Mouse (Mus musculus): ENCODE data around the gene Rtn4ip1.
"Not testable (repeated sequence)": the region's sequence is repeated elsewhere in the genome, so short reads cannot be mapped to it uniquely, and the experiment has no call there.

Gene Rtn4ip1

DNA sequence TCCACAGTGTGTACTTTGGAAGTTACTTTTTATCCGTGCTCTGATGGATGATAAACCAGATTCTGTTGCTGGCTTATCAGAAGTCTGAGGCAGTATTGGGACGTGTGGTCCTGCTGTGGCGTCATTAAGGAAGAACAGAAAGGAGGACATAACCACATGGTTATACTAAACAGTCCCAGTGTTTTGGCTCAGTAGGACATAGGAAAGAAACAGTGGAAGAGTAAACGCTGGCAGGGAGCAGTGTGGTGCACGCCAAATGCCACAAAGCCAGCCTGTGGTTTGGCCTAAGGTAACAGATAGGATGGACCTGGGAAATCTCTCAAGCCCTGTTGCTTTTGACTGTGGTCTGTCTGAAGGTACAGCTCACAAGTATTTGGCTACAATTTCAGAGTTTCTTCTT, 27.0 kb downstream of the Rtn4ip1 start:
- DNase-seq (ENCODE audit: low spot score): no peak

- no peak for DNase-seq (ENCODE audit: low spot score)
Measured at GRCm38 (mm10) chr10:43939136-43939662, 37.6 kb downstream of the Rtn4ip1 start.

DNA sequence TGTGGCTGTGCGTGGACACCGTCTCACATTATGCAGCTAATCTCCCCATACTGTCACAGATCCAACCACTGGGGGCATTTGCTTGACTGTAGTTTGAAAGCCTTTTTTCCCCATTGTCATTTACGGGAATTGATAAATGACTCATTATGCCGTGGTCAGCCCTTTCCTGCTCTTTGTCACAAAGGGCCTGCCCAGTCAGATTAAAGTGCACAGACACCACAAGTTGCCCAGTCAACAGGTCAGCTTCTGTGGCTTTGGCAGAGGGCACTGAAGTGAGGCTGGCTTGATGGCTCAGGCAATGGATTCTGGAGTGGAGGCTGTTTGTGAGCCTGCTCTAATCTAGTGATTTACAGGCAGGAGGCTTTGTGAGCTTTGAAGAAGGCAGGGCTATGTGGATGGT, 42.1 kb downstream of the Rtn4ip1 start:
- DNase-seq (ENCODE audit: low spot score): no peak

GRCm38 (mm10) chr10:43945435-43945834, 43.8 kb downstream of the Rtn4ip1 start:
- DNase-seq (ENCODE audit: low spot score): no peak

GRCm38 (mm10) chr10:43953942-43954341, 52.3 kb downstream of the Rtn4ip1 start:
- DNase-seq (ENCODE audit: low spot score): no peak

DNA sequence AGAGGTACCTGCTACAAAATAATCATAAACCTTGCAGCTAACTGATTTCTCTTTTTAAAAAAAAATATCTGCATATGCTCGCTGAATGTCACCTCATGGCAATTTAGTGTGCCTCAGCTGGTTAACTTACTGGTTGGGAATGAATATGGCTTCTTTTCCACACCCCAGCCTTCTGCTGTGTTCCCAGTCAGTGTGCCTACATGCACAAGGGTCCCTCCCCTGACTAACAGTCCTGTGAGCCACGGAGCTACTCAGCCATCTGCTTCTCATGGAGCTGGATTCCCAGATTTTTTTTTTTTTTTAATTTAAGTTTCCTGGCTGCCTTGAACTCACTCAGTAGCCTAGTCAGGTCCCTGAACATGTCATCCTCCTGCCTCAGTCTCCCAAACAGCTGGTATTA, 63.3 kb downstream of the Rtn4ip1 start:
- no peak for DNase-seq (ENCODE audit: low spot score)

- no peak for DNase-seq (ENCODE audit: low spot score)
Measured at GRCm38 (mm10) chr10:43973244-43973643, 71.6 kb downstream of the Rtn4ip1 start.

DNA sequence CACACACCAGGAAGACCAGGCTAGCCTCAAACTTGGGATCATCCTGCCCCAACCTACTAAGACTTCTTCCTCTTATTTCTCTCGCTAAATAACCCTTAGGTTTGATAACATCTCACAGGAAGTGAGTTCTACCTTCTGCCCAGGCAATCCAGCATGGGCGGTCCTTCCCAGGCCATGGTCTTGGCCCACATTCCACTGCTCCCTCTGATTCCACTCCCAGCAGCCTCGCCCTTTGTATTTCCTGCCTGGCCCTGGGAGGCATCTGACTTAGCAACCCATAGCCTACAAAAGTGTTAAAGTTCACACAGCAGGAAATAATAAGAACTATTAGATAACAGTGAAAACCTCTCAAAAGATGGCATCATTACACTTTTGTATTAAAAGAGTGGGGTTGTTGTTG, 75.7 kb downstream of the Rtn4ip1 start:
- no peak for DNase-seq (ENCODE audit: low spot score)

GRCm38 (mm10) chr10:43980080-43980479, 78.5 kb downstream of the Rtn4ip1 start:
- DNase-seq (ENCODE audit: low spot score): no peak

- not testable (repeated sequence) for DNase-seq (ENCODE audit: low spot score)
Measured at GRCm38 (mm10) chr10:43980742-43981141, 79.1 kb downstream of the Rtn4ip1 start.

GRCm38 (mm10) chr10:43982470-43982869, 80.9 kb downstream of the Rtn4ip1 start:
- DNase-seq (ENCODE audit: low spot score): no peak

GRCm38 (mm10) chr10:43983241-43983640, 81.6 kb downstream of the Rtn4ip1 start:
- no peak for DNase-seq (ENCODE audit: low spot score)

- DNase-seq (ENCODE audit: low spot score): no peak
Measured at GRCm38 (mm10) chr10:43983866-43984265, 82.3 kb downstream of the Rtn4ip1 start.

- no peak for DNase-seq (ENCODE audit: low spot score)
Measured at GRCm38 (mm10) chr10:43991268-43991667, 89.7 kb downstream of the Rtn4ip1 start.

- DNase-seq (ENCODE audit: low spot score): no peak
Measured at GRCm38 (mm10) chr10:43992506-43992905, 90.9 kb downstream of the Rtn4ip1 start.

DNA sequence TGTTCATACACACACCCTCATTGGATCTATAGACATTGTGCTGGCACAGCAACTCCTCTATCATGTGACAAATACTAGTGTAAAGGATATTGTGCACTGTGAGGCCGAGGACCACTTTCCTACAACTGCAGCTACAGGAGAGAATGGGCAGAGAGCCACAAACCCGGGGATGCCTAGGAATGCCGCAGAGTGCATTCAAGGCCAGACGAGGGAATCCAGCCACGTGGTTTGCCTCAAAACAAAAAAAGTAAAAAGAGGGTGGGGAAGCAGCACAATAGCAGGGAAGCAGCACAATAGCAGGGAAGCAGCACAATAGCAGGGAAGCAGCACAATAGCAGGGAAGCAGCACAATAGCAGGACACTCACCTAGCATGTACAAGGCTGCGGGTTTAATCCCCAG, 91.6 kb downstream of the Rtn4ip1 start:
- DNase-seq (ENCODE audit: low spot score): no peak

GRCm38 (mm10) chr10:43995858-43996650, 94.4 kb downstream of the Rtn4ip1 start:
- no peak for DNase-seq (ENCODE audit: low spot score)

GRCm38 (mm10) chr10:43997276-43997675, 95.7 kb downstream of the Rtn4ip1 start:
- no peak for DNase-seq (ENCODE audit: low spot score)

DNA sequence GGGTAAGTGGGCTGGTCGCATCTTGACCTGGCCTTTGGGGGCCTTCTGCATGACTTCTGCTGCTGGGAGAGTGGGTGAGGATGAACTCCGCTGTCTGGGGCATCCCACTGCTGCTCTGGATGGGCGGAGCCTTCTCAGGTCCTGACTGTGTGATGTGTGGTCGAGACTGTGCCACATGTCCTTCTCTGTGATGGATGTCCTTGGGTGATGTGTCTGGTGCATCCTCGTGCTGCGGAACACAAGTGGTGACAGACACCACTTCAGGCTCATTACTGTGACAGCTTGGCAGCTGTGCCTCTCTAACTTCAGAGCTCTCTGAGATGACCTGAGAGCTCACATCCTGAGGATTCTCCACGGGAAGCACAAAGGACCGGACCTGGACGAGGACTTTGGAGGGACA, 96.4 kb downstream of the Rtn4ip1 start:
- no peak for DNase-seq (ENCODE audit: low spot score)

- DNase-seq (ENCODE audit: low spot score): no peak
Measured at GRCm38 (mm10) chr10:43998503-43999082, 97.0 kb downstream of the Rtn4ip1 start.

DNA sequence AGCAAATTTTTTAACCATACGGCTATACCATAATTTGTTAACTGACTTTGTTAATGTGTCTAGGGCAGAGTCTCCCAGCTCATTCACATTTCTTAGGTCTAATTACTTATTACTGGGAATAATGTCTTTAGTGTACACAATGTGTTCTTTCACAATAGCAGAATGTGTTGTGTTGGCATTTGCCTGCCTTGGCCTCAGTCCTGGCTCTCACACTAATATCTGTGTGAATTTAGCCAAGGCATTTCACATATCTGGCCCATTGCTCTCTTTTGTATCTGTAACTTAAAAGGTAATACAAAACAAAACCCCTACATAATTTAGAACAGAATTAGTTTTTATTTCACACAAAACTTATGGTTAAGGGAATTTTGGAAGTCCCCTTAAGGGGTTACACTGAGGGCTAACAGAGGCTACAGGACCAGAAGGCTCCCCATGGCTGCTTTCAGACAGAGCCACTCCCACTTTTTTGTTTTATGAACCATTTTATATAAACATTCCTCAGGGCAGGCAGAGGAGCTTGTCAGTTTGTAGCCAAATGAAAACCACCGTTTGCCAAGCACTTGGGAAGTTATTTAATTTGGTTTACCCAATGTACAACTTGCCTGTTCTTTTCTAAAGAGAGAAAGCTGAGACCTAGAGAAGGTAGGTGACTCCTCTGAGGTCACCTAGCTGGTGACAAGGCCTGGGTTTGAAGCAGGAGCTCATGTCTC, 98.7 kb downstream of the Rtn4ip1 start:
- DNase-seq (ENCODE audit: low spot score): no peak

DNA sequence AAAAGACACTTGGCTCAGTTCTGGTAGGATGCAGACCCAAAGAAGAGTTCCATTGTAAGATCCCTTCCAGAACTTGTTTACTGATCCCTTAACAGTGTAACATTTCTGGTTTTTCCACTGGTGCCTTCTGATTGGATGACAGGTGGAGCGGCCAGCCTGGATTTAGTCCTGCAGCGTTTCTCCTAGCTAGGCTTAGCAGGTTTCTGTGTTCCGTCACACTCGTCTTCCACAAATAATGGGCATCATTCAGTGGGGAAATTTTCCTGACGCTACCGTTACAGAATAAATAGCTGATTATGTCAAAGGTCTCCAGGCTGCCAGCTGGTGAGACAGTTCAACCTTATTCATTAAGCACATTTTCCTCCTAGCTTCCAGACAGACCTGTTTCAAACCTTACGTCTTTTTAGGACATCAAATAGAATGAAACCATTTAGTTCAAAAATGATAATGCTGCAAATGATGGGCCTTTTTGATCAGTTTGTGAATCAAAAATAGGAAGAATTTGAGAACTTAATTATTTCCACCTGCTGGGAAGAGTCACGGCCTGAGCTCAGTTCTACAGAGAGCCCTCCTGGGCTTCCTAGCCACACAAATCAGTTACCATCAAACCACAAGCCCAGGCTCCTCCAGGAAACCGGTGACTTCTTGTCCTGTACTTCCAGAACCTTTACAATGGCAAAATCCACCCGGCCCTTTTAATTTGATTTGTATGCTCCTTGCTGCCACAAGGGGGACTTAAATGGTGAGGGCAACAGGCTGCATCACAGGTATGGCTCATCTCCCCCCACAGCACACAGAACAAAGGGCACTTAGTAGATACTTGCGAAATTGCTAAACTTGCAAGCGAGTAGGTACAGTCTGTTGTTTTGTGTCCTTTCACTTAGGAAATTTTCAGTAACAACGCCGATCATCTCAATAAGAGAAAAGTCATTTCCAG, 100.7 kb downstream of the Rtn4ip1 start:
- DNase-seq (ENCODE audit: low spot score): no peak

Measured in ovary, adult 18-20 months (tissue).